Mouse (Mus musculus): ENCODE results near the gene Mrrf.

GRCm38 (mm10) chr2:36159336-36159735 is 23.1 kb downstream of the Mrrf start:
- no peak for TF ChIP-seq GATA1 (IDR thresholded peaks at IDR 0.05; ENCODE audit: borderline replicate concordance, low read length)
- TF ChIP-seq FLI1 (IDR thresholded peaks at IDR 0.05; ENCODE audit: low read length), result no peak
